12 mouse cellular contexts compared by ENCODE assay signal in genomic region chr3:108713065-108713675, GRCm38 (mm10). TPM values are rescaled to one million over a fixed set of nuclear protein-coding genes. Genes with fewer than 3 reads are reported as not detected.
A peak's percentile ranks its signal among the peaks of the same experiment; 100 is the strongest.
DNase-seq lines count a peak whose midpoint lies in the region; ATAC-seq and TF ChIP-seq lines count a peak whose summit lies in the region.
"Had no signal": no experiment of that assay in that cellular context is flagged by ENCODE, and none has a peak within 500 bp of the region (broad histone marks: within the 10 kb centered on the region; RNA-seq: fewer than 3 reads in every experiment).

No protein-coding gene starts in this region.

- TF ChIP-seq POLR2A in cerebellum, adult 2 months (IDR thresholded peaks at IDR 0.05; ENCODE audit: borderline replicate concordance, insufficient read depth, low read length): no peak

- no peaks in the 10 kb centered on the region for H3K27me3 ChIP-seq in hindbrain, embryonic 12.5 days
- H3K27me3 ChIP-seq in hindbrain, embryonic 10.5 days (ENCODE audit: insufficient read depth, poor library complexity, severe bottlenecking): no peaks in the 10 kb centered on the region
- H3K27me3 ChIP-seq in limb, embryonic 15.5 days: no peaks in the 10 kb centered on the region
- no peaks in the 10 kb centered on the region for H3K27me3 ChIP-seq in cerebellum, adult 2 months (ENCODE audit: control insufficient read depth, insufficient read depth, low read length)

- H3K9ac ChIP-seq in hindbrain, embryonic 12.5 days: no peak overlapping the region
- H3K9ac ChIP-seq in limb, embryonic 15.5 days: no peak overlapping the region

- 0 out of 2 replicates have a peak, but pooled peaks cover 5% of the 10 kb centered on the region for H3K36me3 ChIP-seq in hindbrain, embryonic 12.5 days
- H3K36me3 ChIP-seq in hindbrain, embryonic 10.5 days: peaks cover 48% of the 10 kb centered on the region
- H3K36me3 ChIP-seq in limb, embryonic 15.5 days: no peaks in the 10 kb centered on the region

- H3K9me3 ChIP-seq in hindbrain, embryonic 12.5 days (replicated peaks): no peaks in the 10 kb centered on the region
- H3K9me3 ChIP-seq in hindbrain, embryonic 10.5 days: peaks cover 9% of the 10 kb centered on the region
- H3K9me3 ChIP-seq in limb, embryonic 15.5 days: no peaks in the 10 kb centered on the region

- H3K4me1 ChIP-seq in hindbrain, embryonic 12.5 days: peaks cover 9% of the 10 kb centered on the region
- H3K4me1 ChIP-seq in hindbrain, embryonic 10.5 days (replicated peaks): peaks cover 10% of the 10 kb centered on the region
- H3K4me1 ChIP-seq in limb, embryonic 15.5 days: peaks cover 18% of the 10 kb centered on the region
- no peaks in the 10 kb centered on the region for H3K4me1 ChIP-seq in cerebellum, adult 2 months (ENCODE audit: control insufficient read depth, insufficient read depth, low read length)

- DNase-seq in hindbrain, embryonic 10.5 days (ENCODE audit: low spot score): no peak
- peak; percentile 35 for DNase-seq in thymus, postnatal 14 days
- no peak for DNase-seq in thymus, postnatal 36 days
- no peak for DNase-seq in right cerebral cortex, adult 2 months (ENCODE audit: low spot score in 2 of 2)
- DNase-seq in cerebellum, adult 2 months: no peak

- H3K4me3 ChIP-seq in hindbrain, embryonic 12.5 days: no peak overlapping the region
- no peak overlapping the region for H3K4me3 ChIP-seq in hindbrain, embryonic 10.5 days
- H3K4me3 ChIP-seq in limb, embryonic 15.5 days: no peak overlapping the region
- no peak overlapping the region for H3K4me3 ChIP-seq in cerebellum, adult 2 months (replicated peaks; ENCODE audit: insufficient read depth, low read depth, low read length)
- H3K4me3 ChIP-seq: erythroblast, embryonic 14.5 days; left cerebral cortex, adult 2 months had no signal

- TF ChIP-seq CTCF in cerebellum, adult 2 months (IDR thresholded peaks at IDR 0.05; ENCODE audit: borderline replicate concordance, insufficient read depth, low read depth, low read length): no peak

- WGBS in hindbrain, embryonic 12.5 days: 41% methylated on average over 3 of the region's 3 CpGs
- 62% methylated on average over 3 of the region's 3 CpGs for WGBS in hindbrain, embryonic 10.5 days
- 23% methylated on average over 3 of the region's 3 CpGs for WGBS in limb, embryonic 15.5 days
- WGBS in cerebellum, adult 2 months: 38% methylated on average over 3 of the region's 3 CpGs

- peak overlapping the region; percentile 44; the same call in 1 of the 2 replicates for H3K27ac ChIP-seq in hindbrain, embryonic 12.5 days
- no peak overlapping the region for H3K27ac ChIP-seq in hindbrain, embryonic 10.5 days
- H3K27ac ChIP-seq in limb, embryonic 15.5 days: 0 out of 2 replicates have a peak overlapping the region, but pooled peaks have one; percentile 22
- no peak overlapping the region for H3K27ac ChIP-seq in cerebellum, adult 2 months (ENCODE audit: insufficient read depth, low read length)
- H3K27ac ChIP-seq: left cerebral cortex, adult 2 months had no signal

- ATAC-seq in hindbrain, embryonic 12.5 days (ENCODE audit: low FRiP score): no peak
- no peak for ATAC-seq in limb, embryonic 15.5 days (ENCODE audit: insufficient number of reproducible peaks, low FRiP score, low TSS enrichment, low read depth)
- ATAC-seq in megakaryocyte, adult 5-6 weeks (ENCODE audit: poor library complexity, severe bottlenecking): no peak

- no peak overlapping the region for H3K4me2 ChIP-seq in hindbrain, embryonic 12.5 days (replicated peaks)
- no peak overlapping the region for H3K4me2 ChIP-seq in limb, embryonic 15.5 days

RNA-seq across cellular contexts. Expression of gene Gpsm2, which starts 8.9 kb away (rescaled TPM):
- 66.5 and 68.0 TPM in 2 replicates for polyA plus RNA-seq in hindbrain, embryonic 12.5 days (2016; fragmentation: Nextera tagmentation; extraction: Ambion mirVana)
- polyA plus RNA-seq in hindbrain, embryonic 10.5 days (2016; fragmentation: Nextera tagmentation; extraction: Ambion mirVana): 87.7 and 88.5 TPM in 2 replicates
- polyA plus RNA-seq in limb, embryonic 15.5 days (2015; fragmentation: Nextera tagmentation; extraction: Ambion mirVana): 95.9 and 103 TPM in 2 replicates
- 32.1 and 37.2 TPM in 2 replicates for total RNA-seq in megakaryocyte, adult 5-6 weeks (2015)
- 49.9 and 50.4 TPM in 2 replicates for total RNA-seq in megakaryocyte, adult 5-6 weeks (2017)
- polyA plus RNA-seq in cerebellum, adult 2 months (2012; rRNA removed): 7.8 and 9.3 TPM in 2 replicates

RNA-seq across cellular contexts. Expression of gene Aknad1, which starts 26.3 kb away (rescaled TPM):
- polyA plus RNA-seq in hindbrain, embryonic 12.5 days (2016; fragmentation: Nextera tagmentation; extraction: Ambion mirVana): 0.25 and 0.40 TPM in 2 replicates
- polyA plus RNA-seq in hindbrain, embryonic 10.5 days (2016; fragmentation: Nextera tagmentation; extraction: Ambion mirVana): 0.04 TPM in 1 of 2 replicates, not detected in the other
- polyA plus RNA-seq in limb, embryonic 15.5 days (2015; fragmentation: Nextera tagmentation; extraction: Ambion mirVana): 1.3 and 1.5 TPM in 2 replicates
- total RNA-seq in megakaryocyte, adult 5-6 weeks (2015): 0.07 TPM in 1 of 2 replicates, not detected in the other
- 0.26 TPM in 1 of 2 replicates, not detected in the other for total RNA-seq in megakaryocyte, adult 5-6 weeks (2017)
- not detected in 2 replicates for polyA plus RNA-seq in cerebellum, adult 2 months (2012; rRNA removed)
- total RNA-seq: left cerebral cortex, adult 2 months; monocyte, adult 5-6 weeks had no signal
- polyA plus RNA-seq: heart, postnatal 0 days had no signal

RNA-seq across cellular contexts. Expression of gene Clcc1, which starts 59.5 kb away (rescaled TPM):
- polyA plus RNA-seq in hindbrain, embryonic 12.5 days (2016; fragmentation: Nextera tagmentation; extraction: Ambion mirVana): 59.2 and 62.8 TPM in 2 replicates
- polyA plus RNA-seq in hindbrain, embryonic 10.5 days (2016; fragmentation: Nextera tagmentation; extraction: Ambion mirVana): 58.1 and 70.7 TPM in 2 replicates
- polyA plus RNA-seq in limb, embryonic 15.5 days (2015; fragmentation: Nextera tagmentation; extraction: Ambion mirVana): 91.5 and 98.2 TPM in 2 replicates
- 30.6 and 36.6 TPM in 2 replicates for total RNA-seq in megakaryocyte, adult 5-6 weeks (2015)
- total RNA-seq in megakaryocyte, adult 5-6 weeks (2017): 68.9 and 74.7 TPM in 2 replicates
- 47.2 and 52.2 TPM in 2 replicates for polyA plus RNA-seq in cerebellum, adult 2 months (2012; rRNA removed)

Comparison
In these comparisons a context has a peak if more than half of its experiments do, and no peak if none do; other contexts are left out.
1. H3K27ac ChIP-seq: peak in hindbrain, embryonic 12.5 days (single experiment) and limb, embryonic 15.5 days (single experiment); none in hindbrain, embryonic 10.5 days (single experiment) and cerebellum, adult 2 months (single experiment).